Mouse (Mus musculus) cortical plate, adult 2 months (tissue): ENCODE measurements around the gene Atp4a. TPM values are rescaled to one million over a fixed set of nuclear protein-coding genes. Genes with fewer than 3 reads are reported as not detected.

ENCODE experiments used
- H3K27ac ChIP-seq: fragments of 200-500 bp; 2 replicates; pipeline ENCODE4 v1.5.1; 2012; ENCODE audit warnings: low read length, control low read depth, inconsistent platforms; ENCODE audit not compliant: insufficient read depth
- H3K4me1 ChIP-seq: fragments of 200-500 bp; 2 replicates; pipeline ENCODE4 v1.6.1; 2011; ENCODE audit warnings: low read length; ENCODE audit not compliant: control insufficient read depth, insufficient read depth
- H3K4me3 ChIP-seq: fragments of 200-500 bp; 2 replicates; pipeline ENCODE4 v1.5.1; 2011; ENCODE audit warnings: mild to moderate bottlenecking, low read length, control low read depth; ENCODE audit not compliant: insufficient read depth
- CTCF ChIP-seq: fragments of 200-500 bp; IDR thresholded peaks from 2 replicates; pipeline ENCODE4 v1.5.1; 2011; ENCODE audit warnings: mild to moderate bottlenecking, control low read depth, low read length; ENCODE audit not compliant: insufficient read depth; ENCODE audit errors: extremely low read depth
- POLR2A ChIP-seq: fragments of 200-500 bp; IDR thresholded peaks from 2 replicates; pipeline ENCODE4 v1.6.1; 2011; ENCODE audit warnings: mild to moderate bottlenecking, low read length, control low read depth; ENCODE audit not compliant: insufficient read depth; ENCODE audit errors: extremely low read depth
- polyA plus RNA-seq: library from polyadenylated mRNA; depleted of rRNA; stranded (reverse); fragments of >200 nt; gene quantifications from 2 replicates; pipeline ENCODE4 v1.2.3, GENCODE M21; 2012; rRNA removed

Gene Atp4a
- polyA plus RNA-seq, result 0.73 and 1.0 TPM in 2 replicates

GRCm38 (mm10) chr7:30711942-30712341 lies at the start of gene Atp4a:
Gene Atp4a, plus strand, starts transcription at chr7:30712209.
- no peaks in the 10 kb centered on the region for H3K4me1 ChIP-seq
- TF ChIP-seq CTCF (no peak), POLR2A (no peak)
- no peak within 1 kb of the TSS for H3K27ac ChIP-seq
- no peak within 1 kb of the TSS for H3K4me3 ChIP-seq

GRCm38 (mm10) chr7:30664529-30665200 lies 47.3 kb upstream of the Atp4a start, which contains the start of gene Haus5:
Gene Haus5, minus strand, starts transcription at chr7:30664994.
- Histone ChIP-seq H3K4me1 (no peaks in the 10 kb centered on the region), H3K27ac (no peak within 1 kb of the TSS), H3K4me3 (peak within 1 kb of the TSS; percentile 35)
- no peak for TF ChIP-seq CTCF
- TF ChIP-seq POLR2A, result peak; percentile 74

- no peaks in the 10 kb centered on the region for H3K4me1 ChIP-seq
- TF ChIP-seq POLR2A, result no peak
- TF ChIP-seq CTCF, result no peak
- no peak overlapping the region for H3K27ac ChIP-seq
- H3K4me3 ChIP-seq, result peak overlapping the region; percentile 35
Measured at GRCm38 (mm10) chr7:30665321-30665720, 46.7 kb upstream of the Atp4a start.

GRCm38 (mm10) chr7:30669229-30669628 lies 42.8 kb upstream of the Atp4a start:
- H3K4me3 ChIP-seq, result no peak overlapping the region
- H3K4me1 ChIP-seq, result no peaks in the 10 kb centered on the region
- H3K27ac ChIP-seq, result no peak overlapping the region
- TF ChIP-seq POLR2A (no peak), CTCF (peak; percentile 13; the same call in 1 of the 2 replicates)

- Histone ChIP-seq H3K27ac (no peak within 1 kb of the TSS), H3K4me3 (no peak within 1 kb of the TSS), H3K4me1 (no peaks in the 10 kb centered on the region)
- TF ChIP-seq POLR2A (no peak), CTCF (no peak)
Measured at GRCm38 (mm10) chr7:30671480-30671879, 40.5 kb upstream of the Atp4a start, which contains the start of gene Pmis2. Gene Pmis2, minus strand, starts transcription at chr7:30671605.

GRCm38 (mm10) chr7:30678263-30678975 lies 33.6 kb upstream of the Atp4a start:
- Histone ChIP-seq H3K27ac (no peak overlapping the region), H3K4me3 (no peak overlapping the region), H3K4me1 (no peaks in the 10 kb centered on the region)
- TF ChIP-seq CTCF, result no peak
- no peak for TF ChIP-seq POLR2A

- no peaks in the 10 kb centered on the region for H3K4me1 ChIP-seq
- no peak overlapping the region for H3K27ac ChIP-seq
- TF ChIP-seq CTCF, result no peak
- no peak for TF ChIP-seq POLR2A
- no peak overlapping the region for H3K4me3 ChIP-seq
Measured at GRCm38 (mm10) chr7:30681897-30682296, 30.1 kb upstream of the Atp4a start.

- Histone ChIP-seq H3K4me3 (no peak overlapping the region), H3K27ac (no peak overlapping the region), H3K4me1 (peaks cover 2% of the 10 kb centered on the region; the same call in 1 of the 2 replicates)
- TF ChIP-seq CTCF, result no peak
- no peak for TF ChIP-seq POLR2A
Measured at GRCm38 (mm10) chr7:30683425-30683824, 28.6 kb upstream of the Atp4a start.

GRCm38 (mm10) chr7:30688325-30688724 lies 23.7 kb upstream of the Atp4a start:
- TF ChIP-seq POLR2A (no peak), CTCF (no peak)
- Histone ChIP-seq H3K27ac (no peak overlapping the region), H3K4me1 (peaks cover 2% of the 10 kb centered on the region; the same call in 1 of the 2 replicates), H3K4me3 (no peak overlapping the region)
